Mouse (Mus musculus) gastrocnemius, postnatal 14 days (tissue): ENCODE data around the gene Nccrp1. TPM values are rescaled to one million over a fixed set of nuclear protein-coding genes. Genes with fewer than 3 reads are reported as not detected.
"Not testable (repeated sequence)": the region's sequence is repeated elsewhere in the genome, so short reads cannot be mapped to it uniquely, and the experiment has no call there.

ENCODE experiments used
- DNase-seq: peaks from one replicate; pipeline ENCODE4 v3.0.0; 2021; ENCODE audit warnings: mixed read lengths
- intact Hi-C: fragments of 180-260 bp; cut with DNase I; formaldehyde crosslinking; loops from one replicate; pipeline ENCODE4 v1.15.1; 2025; ENCODE audit warnings: low total_unique reads
- microRNA-seq, 2 experiments: library from miRNA; unstranded; fragments of <30 nt; microRNA quantifications; one replicate each; pipeline ENCODE4 v1.2.0; 2021
- total RNA-seq, 2 experiments: library from RNA; stranded (reverse); gene quantifications; 2 replicates each; pipeline ENCODE4 v1.2.3; 2021

Nccrp1 gene
- total RNA-seq, 2 experiments from 2014 or later = not detected

DNA sequence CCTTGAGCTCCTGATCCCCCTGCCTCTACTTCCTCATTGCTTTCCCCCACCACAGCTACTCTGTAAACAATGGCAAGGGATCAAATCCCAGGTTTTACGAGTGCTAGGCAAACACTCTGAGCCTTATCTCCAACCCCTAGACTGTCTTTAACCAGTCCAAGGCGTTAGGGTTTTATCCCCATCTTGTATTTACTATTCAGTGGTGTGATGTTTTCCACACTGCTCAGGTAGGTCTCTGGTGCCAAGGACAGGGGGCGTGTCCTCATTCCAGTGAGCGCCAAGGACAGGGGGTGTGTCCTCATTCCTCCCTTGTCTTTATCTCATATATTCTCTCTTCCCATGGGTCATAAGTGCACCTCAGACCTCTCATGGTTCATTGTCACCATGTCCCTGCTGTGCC is 6.5 kb downstream of the Nccrp1 start, which contains the start of gene Sycn:
Gene Sycn (plus strand): TSS at position 360 of the 400 bp plus-strand sequence.
- intact Hi-C loops = loop anchor here (10.0 kb wide), 1 partner anchor 56 kb away; no protein-coding TSS in a partner anchor
- no peak for DNase-seq

DNA sequence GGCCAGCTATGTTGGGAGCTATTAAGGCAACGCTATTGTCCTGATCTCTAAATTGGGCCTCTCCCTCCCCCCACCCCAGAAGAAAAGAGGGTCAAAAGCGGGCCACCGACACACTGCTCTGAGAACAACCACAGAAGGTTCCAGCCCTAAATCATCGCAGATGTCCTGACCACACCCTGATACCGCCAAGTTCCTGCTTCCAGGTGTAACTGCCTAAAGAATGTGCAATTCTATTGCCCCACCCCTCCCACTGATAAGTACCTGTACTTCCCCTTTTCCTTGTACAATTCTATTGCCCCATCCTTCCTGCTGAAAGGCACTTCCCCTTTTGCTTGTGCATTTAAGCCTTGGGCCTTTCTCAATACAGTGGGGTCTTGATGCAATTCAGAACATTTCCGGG is 8.2 kb downstream of the Nccrp1 start:
- DNase-seq, intact Hi-C loops: not testable (repeated sequence)

GRCm38 (mm10) chr7:28532005-28532404 is 15.0 kb downstream of the Nccrp1 start:
- intact Hi-C loops = no loop called here
- no peak for DNase-seq

DNA sequence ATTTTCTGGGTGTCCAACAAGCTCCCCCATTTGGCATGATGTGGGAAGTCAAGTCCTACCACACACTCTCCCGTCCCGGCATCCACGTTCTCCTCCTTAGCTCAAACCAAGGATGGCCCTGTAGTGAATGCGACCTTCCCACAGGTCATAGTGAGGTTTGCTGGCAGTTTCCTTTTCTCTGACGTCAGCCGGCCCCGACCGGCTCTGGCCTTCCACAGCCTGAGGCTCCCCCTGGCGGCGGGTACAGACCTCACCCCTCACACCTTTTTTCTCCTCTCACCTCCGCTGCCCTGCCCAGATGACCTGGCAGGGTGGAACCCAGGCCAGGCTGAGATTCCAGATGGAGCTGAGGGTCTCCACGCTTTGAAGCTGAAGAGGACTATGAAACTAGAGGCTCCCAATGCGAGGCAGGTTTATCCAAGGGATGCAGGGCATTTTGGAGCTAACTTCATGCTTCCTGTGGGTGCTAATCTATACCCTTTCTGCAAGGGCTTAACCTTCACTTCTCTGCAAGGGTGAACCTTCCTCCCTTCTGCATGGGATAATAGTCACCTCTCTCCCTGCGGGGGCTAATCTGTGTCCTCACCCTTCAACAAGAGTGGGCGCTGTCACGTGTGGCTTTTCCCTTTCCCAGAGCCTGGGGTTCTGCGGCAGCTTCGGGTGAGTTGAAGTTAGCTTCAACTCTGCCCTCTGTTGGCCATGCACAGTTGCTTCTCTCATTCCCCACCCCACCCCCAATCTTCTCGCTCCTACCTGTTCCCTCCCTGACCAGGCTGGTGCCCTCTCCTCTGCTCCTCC is 18.9 kb downstream of the Nccrp1 start:
- peak; percentile 83 for DNase-seq
- intact Hi-C loops = loop anchor here (5.0 kb wide), 1 partner anchor 81 kb away; no protein-coding TSS in a partner anchor

DNA sequence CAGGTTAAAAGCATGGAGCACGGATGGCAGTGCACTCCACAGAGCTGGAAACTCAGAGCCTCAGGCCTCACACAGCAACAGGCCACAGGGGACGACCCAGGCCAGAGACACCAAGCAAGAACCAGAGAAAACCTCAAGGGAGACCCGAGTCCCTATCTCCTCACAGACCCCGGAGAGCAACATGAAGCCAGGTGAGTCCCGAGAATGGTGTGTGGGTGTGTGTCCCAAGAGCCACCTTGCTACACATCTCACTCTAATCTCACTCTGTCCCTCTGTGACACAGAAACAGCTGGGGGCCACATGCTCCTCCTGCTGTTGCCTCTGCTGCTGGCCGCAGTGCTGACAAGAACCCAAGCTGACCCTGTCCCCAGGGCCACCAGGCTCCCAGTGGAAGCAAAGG is 24.5 kb downstream of the Nccrp1 start, which contains the start of gene Ifnl3:
Gene Ifnl3 (plus strand): TSS at position 301 of the 400 bp plus-strand sequence.
- DNase-seq, intact Hi-C loops: not testable (repeated sequence)

DNA sequence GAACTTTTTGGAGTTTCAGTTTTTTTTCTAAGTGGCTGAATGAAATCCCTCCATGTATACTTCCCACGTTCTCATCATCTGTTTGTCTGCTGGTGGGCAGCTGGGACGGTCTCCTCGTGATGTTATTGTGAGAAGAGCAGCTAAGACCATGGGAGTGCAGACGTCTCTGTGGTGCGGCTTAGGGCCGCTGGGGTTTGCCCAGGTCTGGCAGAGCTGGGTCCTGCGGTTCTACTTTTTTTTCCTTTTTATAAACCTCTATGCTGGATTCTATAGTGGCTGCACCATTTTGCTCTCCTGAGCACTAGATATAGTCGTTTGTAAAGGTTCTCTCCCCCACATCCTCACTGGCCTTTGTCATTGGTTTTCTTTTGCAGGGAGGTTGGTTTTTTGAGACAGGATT is 35.6 kb downstream of the Nccrp1 start:
- DNase-seq = no peak
- intact Hi-C loops = no loop called here

GRCm38 (mm10) chr7:28510405-28510974 is 36.6 kb downstream of the Nccrp1 start, which contains the start of gene Ifnl2:
TSS of gene Ifnl2 (minus strand) at chr7:28510455.
- intact Hi-C loops, DNase-seq: not testable (repeated sequence)

DNA sequence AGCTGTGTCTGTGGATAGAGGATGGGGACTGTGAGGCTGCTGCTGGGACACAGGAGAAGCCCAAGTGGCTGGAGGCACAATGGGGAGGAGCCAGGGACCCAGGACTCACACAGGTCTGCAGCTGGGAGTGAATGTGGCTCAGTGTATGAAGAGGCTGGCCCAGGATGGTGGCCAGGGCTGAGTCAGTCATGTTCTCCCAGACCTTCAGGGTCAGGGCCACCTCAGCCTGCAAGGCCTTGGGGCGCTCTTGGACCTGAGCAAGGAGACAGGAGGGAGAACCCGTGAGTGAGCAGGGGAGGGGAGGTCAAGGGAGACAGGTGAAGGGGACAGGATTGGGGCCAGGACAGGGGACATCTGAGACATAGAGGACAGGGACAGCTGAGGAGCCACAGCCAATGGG is 37.9 kb downstream of the Nccrp1 start:
- intact Hi-C loops, DNase-seq: not testable (repeated sequence)

- intact Hi-C loops = no loop called here
- DNase-seq = no peak
These were observed 41.5 kb downstream of the Nccrp1 start for GRCm38 (mm10) chr7:28505585-28505984.

GRCm38 (mm10) chr7:28495426-28495825 is 51.6 kb downstream of the Nccrp1 start:
- DNase-seq = no peak
- intact Hi-C loops = no loop called here

Small RNA genes within 50 kb of the gene (microRNA-seq; reads per million reads assigned to microRNA genes)
- gene Mir7049 = 0 reads per million in 2 experiments

Other genes starting within 250 kb of the Nccrp1 start
- not detected for gene Dll3, start 245.0 kb downstream of the Nccrp1 start, total RNA-seq
- gene Timm50, start 235.2 kb downstream of the Nccrp1 start, total RNA-seq = 10 to 100 TPM; 38.2 to 39.4 TPM
- 10 to 100 TPM; 60.0 to 60.1 TPM for gene Supt5, start 208.5 kb downstream of the Nccrp1 start, total RNA-seq
- gene Rps16, start 196.6 kb downstream of the Nccrp1 start, total RNA-seq = 100 to 1,000 TPM; 522 to 620 TPM
- gene Plekhg2, start 174.7 kb downstream of the Nccrp1 start, total RNA-seq = 10 to 100 TPM; 15.0 to 15.7 TPM
- 10 to 100 TPM in 1 of 2 experiments, 1 to 10 TPM in 1; 5.9 to 11.6 TPM for gene Zfp36, start 167.0 kb downstream of the Nccrp1 start, total RNA-seq
- 10 to 100 TPM; 20.7 to 20.9 TPM for gene Med29, start 154.5 kb downstream of the Nccrp1 start, total RNA-seq
- gene Paf1, start 154.3 kb downstream of the Nccrp1 start, total RNA-seq = 10 to 100 TPM; 32.9 to 34.8 TPM
- 1 to 10 TPM; 5.3 to 5.9 TPM for gene Gmfg, start 109.8 kb downstream of the Nccrp1 start, total RNA-seq
- gene Lrfn1, start 95.3 kb downstream of the Nccrp1 start, total RNA-seq = 1 to 10 TPM; 1.2 to 1.4 TPM
- not detected for gene Ifnl2, start 36.8 kb downstream of the Nccrp1 start, total RNA-seq
- gene Ifnl3, start 24.4 kb downstream of the Nccrp1 start, total RNA-seq = not detected
- gene Sycn, start 6.4 kb downstream of the Nccrp1 start, total RNA-seq = not detected
- gene Samd4b, start 50.9 kb upstream of the Nccrp1 start, total RNA-seq = 10 to 100 TPM; 15.7 to 18.5 TPM
- gene Pak4, start 50.9 kb upstream of the Nccrp1 start, total RNA-seq = 1 to 10 TPM; 2.9 to 4.6 TPM
- not detected for gene Acp7, start 84.1 kb upstream of the Nccrp1 start, total RNA-seq
- gene Fbxo27, start 145.6 kb upstream of the Nccrp1 start, total RNA-seq = 1 to 10 TPM in 1 of 2 experiments, under 1 TPM in 1; 0.82 to 1.4 TPM
- 1 to 10 TPM; 5.6 to 7.3 TPM for gene Fbxo17, start 169.6 kb upstream of the Nccrp1 start, total RNA-seq
- 10 to 100 TPM; 43.7 to 48.0 TPM for gene Mrps12, start 194.6 kb upstream of the Nccrp1 start, total RNA-seq
- gene Sars2, start 194.7 kb upstream of the Nccrp1 start, total RNA-seq = 10 to 100 TPM; 19.0 TPM
- not detected for gene Ccer2, start 208.9 kb upstream of the Nccrp1 start, total RNA-seq
- gene Sirt2, start 219.5 kb upstream of the Nccrp1 start, total RNA-seq = 10 to 100 TPM; 77.2 to 77.5 TPM
- gene Nfkbib, start 220.3 kb upstream of the Nccrp1 start, total RNA-seq = 10 to 100 TPM; 21.2 to 21.3 TPM
- gene Rinl, start 241.7 kb upstream of the Nccrp1 start, total RNA-seq = 1 to 10 TPM in 1 of 2 experiments, under 1 TPM in 1; 0.80 to 1.3 TPM